Mouse (Mus musculus) R1 (cell line): ENCODE results near the gene Klf15.

ENCODE experiments used
- DNase-seq: peaks from one replicate; pipeline ENCODE4 v3.0.0-alpha.2; 2018; ENCODE audit warnings: low read depth, low spot score

The Klf15 gene

DNA sequence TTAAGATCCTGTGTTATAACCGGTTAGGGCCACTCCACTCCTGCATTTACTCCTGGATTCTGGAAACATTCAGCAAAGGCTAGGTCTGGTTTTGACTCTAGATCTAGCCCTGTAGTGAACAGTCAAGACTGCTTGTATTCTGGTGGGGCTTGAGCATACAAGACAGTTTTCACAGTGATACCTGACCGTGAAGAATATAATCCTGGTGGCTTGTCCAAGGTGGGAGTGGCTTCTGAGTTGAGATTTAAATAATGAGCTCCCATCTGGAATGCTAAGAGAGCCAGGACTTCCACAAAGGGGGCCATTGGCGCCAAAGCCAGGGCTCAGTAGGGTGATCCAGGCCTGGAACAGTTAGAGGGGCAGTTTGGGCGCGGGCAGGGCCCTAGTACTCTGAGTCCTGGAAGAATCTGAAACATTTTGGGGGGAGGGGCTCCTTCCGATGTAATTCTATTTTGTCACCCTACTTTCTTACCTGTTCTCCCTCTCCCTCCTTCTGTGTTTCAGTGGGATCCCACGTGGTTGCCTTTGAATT, 1.6 kb downstream of the Klf15 start:
- peak; percentile 58 for DNase-seq

DNA sequence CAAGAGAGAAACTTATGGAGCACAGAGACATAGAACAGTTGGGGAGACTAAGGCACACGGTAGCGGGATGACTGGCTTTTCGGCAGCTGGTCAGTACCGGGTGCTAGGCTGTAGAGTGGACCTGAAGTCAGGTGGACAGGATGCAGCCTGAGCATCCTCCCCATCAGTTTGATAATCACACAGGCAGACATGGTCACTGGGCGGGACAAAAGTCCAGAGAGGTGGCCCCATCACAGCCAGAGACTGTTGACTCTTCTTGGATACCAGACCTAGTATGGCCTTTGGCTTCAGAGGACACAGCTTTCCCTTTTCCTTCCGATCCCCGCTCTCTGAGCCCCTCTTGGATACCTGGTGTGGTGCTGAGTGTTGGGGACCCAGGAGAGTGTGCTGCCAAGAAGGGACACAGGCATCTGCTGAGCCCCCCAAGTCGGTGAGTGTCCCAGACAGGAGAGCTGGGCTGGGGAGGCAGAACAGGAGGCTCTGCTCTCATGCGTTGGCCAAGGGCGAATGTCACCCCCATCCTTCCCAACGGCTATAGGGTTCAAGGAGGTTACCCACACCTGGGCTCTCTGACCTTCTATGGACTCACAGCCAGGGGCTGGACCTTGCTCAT, 2.8 kb downstream of the Klf15 start:
- DNase-seq: no peak

DNA sequence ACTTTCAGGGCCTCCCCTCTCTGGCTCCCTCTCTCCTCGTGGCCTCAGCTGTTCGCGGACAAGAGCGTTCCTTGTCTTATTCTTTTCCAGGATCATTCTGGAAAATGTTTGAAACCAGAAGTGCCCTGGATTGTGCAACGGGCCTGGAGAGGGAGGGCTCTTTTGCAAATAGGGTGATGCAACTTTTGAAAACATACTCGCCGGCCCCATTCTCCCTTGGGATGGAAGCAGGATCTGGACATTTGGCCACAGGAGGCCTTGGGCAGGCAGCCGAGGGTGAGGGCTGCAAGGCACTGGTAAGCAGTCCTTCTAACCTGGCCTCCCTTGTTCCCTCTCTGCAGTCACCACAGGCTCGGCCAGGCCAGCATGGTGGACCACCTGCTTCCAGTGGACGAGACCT, 3.7 kb downstream of the Klf15 start:
- DNase-seq: no peak

DNA sequence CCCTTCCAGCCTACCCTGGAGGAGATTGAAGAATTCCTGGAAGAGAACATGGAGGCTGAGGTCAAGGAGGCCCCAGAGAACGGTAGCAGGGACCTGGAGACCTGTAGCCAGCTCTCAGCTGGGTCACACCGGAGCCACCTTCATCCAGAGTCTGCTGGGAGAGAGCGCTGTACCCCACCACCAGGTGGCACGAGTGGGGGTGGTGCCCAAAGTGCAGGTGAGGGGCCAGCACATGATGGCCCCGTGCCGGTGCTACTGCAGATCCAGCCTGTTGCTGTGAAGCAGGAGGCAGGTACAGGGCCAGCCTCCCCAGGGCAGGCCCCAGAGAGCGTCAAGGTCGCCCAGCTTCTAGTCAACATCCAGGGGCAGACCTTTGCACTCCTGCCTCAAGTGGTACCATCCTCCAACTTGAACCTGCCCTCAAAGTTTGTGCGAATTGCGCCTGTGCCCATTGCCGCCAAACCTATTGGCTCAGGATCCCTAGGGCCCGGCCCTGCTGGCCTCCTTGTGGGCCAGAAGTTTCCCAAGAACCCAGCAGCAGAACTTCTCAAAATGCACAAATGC, 4.6 kb downstream of the Klf15 start:
- DNase-seq: no peak

- no peak for DNase-seq
Observed at GRCm38 (mm10) chr6:90468216-90468615, 5.8 kb downstream of the Klf15 start.

- no peak for DNase-seq
Observed at GRCm38 (mm10) chr6:90469041-90469440, 6.7 kb downstream of the Klf15 start.

GRCm38 (mm10) chr6:90470255-90470654, 7.9 kb downstream of the Klf15 start:
- DNase-seq: no peak

DNA sequence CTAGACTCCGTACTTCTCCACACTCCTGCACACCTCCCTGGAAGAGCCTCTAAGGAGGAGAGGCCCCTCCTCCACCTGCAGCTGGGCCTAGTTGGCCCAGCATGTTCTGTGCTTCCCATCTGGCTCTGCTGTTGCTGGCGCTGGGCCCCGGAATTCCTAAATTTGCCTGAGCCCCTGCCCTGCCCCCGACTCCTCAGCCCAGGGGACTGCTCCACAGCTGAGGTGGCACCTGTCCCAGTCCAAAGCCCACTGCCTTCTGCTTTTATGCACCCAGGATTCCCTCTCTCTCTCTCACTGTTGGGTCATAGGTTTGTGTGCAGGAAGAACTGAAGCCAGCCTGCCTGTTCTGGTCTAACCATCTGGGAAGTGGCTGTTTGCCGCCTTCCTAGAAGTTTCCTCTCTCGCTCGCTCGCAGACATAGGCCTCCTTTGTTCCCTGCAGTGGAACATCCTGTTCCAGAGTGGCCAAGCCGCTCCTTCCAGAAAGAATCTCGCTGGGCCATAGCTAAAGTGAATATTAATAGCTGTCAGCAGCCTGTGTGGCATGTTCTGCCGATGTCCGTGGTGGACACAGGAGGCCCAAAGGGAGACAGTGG, 8.7 kb downstream of the Klf15 start:
- no peak for DNase-seq

GRCm38 (mm10) chr6:90472079-90472478, 9.7 kb downstream of the Klf15 start:
- DNase-seq: no peak

GRCm38 (mm10) chr6:90472697-90473096, 10.3 kb downstream of the Klf15 start:
- no peak for DNase-seq

DNA sequence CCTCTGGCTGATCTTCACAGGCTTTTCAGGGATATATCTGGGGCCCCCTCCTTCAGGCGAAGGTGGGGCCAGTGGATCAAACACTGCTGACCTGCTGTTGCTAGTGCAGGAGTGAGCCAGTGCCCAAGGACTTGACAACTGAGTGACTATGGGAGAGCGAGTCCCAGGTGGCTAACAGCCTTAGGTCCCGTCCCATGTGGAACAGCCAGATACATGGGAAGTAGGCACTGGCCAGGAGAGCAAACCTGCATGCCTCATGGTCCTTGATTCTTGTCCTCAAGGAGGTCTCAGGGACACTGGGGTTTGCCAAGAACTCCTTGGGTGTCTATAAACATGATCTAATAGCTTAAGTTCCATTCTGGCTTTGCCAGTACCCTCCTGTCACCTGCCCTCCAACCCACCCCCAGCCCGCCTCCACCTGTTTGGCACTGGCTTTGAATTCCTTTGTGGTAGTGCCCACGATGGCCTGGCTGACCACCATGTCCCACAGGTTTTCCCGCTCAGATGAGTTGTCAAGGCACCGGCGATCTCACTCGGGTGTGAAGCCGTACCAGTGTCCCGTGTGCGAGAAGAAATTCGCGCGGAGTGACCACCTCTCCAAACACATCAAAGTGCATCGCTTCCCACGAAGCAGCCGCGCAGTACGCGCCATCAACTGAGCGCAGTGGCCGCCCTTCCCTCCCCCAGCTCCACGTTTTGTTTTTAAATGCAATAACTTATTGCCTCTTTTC, 11.4 kb downstream of the Klf15 start:
- no peak for DNase-seq

DNA sequence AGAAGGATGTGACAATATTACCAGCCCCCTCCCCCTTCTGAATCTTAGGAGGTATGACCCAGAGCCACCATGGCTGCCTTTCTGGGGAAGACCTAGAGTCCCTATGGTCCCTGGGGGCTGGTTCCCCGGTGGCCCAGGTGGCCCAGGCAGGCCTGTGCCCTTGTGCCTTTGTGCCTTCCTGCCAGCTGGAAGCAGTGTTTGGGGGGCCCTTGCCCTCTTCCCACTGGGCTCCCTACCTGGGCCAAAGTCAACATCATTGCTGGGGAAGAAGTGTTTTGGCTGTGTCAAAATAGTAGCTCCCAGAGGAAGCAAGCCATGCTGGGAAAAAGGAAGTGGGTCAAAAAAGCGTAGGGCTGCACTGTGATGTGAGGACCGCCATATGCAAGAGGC, 12.0 kb downstream of the Klf15 start:
- no peak for DNase-seq

DNA sequence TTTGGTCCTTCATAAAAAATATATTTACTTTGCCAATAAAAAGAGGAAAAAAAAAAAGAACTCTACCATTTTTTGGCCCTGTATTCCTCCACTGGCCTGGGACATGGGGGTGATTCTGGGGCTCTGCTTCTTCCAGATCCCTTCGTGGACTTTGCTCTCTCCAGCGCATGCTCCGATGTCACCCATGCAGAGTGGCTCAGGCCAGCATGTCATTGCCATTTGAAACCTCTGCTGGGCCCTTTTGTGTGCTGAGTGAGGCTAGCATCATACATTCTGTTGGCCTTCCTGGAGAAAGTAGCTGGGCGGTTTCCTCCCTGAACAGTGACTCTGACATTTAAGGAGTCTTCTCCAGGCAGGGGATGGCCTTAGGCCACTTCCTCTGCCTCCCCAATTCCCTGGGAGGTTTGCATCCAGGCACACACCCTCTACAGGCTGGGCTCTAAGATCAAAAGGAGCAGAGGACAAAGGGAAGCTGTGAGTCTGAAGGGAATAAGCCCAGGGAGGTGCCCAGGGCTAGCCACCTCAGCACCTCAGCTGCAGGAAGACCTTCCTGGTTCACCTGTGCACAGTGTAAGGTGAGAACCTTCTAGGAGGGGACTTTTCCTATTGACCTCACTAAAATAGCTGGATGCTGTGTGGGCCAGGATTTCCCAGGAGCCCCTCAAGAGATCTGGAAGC, 12.9 kb downstream of the Klf15 start:
- peak; percentile 73 for DNase-seq

- DNase-seq: no peak
Observed at GRCm38 (mm10) chr6:90475854-90476212, 13.5 kb downstream of the Klf15 start.

- peak; percentile 80 for DNase-seq
Observed at GRCm38 (mm10) chr6:90476941-90477518, 14.7 kb downstream of the Klf15 start.

DNA sequence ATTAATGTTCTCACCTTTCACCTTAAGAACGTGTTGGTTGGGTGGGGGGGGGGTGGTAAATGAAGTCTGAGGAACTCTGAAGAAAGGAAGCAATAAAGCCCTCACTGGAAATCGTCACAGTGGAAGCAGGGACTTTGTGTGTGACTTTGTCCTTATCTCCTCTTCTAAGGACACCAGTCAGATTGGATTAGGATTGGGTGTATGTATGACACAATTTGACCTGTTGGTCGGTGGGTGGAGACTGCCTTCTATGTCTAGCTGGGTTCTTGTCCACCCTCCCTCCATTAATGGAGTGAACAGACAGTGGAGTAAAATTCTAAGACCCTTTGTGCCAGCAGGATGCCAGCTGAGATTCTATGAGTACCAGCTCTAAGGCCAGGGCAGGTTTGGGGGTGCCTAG, 21.9 kb downstream of the Klf15 start:
- no peak for DNase-seq

DNA sequence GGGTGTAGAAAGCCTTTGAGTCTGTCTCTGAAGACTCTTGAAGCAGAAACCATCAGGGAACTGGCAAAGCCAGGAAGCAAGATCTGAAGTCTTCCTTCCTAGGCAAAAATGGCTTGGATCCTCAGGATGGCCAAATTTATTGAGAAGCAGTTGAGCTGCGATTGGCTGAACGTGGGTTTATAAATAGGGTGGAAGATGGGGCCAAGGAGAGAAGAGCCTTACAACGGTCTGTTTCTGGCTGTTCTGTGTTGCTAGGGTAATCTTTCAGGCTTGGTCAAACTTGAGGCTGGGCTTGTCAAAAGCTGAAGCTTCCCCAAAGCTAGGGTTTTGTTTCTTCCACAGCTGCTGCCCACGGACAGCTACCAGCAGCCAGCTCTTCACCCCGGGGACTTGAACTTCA, 22.5 kb downstream of the Klf15 start:
- DNase-seq: no peak

GRCm38 (mm10) chr6:90486176-90486921, 24.0 kb downstream of the Klf15 start, which contains the start of gene Aldh1l1:
Aldh1l1 (plus strand) TSS chr6:90486427.
- DNase-seq: peak; percentile 80

DNA sequence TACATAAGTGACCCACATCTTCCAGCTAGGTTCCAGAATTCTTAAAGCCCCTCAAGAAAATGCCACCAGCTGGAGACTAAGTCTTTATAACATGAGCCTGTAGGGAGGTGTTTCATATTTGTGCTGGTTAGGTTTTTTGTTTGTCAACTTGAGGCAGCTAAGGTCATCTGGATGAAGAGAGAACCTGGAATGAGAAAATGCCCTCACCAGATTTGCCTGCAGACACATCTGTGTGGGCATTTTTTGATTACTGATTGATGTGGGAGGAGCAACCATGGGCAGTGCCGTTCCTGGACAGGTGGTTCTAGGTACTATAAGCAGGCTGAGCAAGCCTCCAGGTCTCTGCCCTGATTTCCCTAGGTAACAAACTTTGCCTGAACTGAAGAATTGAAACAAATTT, 25.2 kb downstream of the Klf15 start:
- DNase-seq: no peak

- no peak for DNase-seq
Observed at GRCm38 (mm10) chr6:90489532-90489931, 27.2 kb downstream of the Klf15 start.

GRCm38 (mm10) chr6:90490976-90491375, 28.6 kb downstream of the Klf15 start:
- DNase-seq: no peak
